Mouse (Mus musculus) myocyte (in vitro differentiated cells): Measurements from ENCODE around the gene Atrnl1.

ENCODE experiments used
- CEBPB ChIP-seq: IDR thresholded peaks from 2 replicates; pipeline ENCODE4 v1.6.1; 2011; ENCODE audit warnings: mild to moderate bottlenecking, moderate library complexity; ENCODE audit not compliant: poor library complexity, insufficient read depth, severe bottlenecking
- E2F4 ChIP-seq: IDR thresholded peaks from one replicate; pipeline ENCODE4 v1.6.1; 2011; ENCODE audit warnings: mild to moderate bottlenecking, control low read depth, moderate library complexity; ENCODE audit not compliant: insufficient read depth
- POLR2A ChIP-seq: IDR thresholded peaks from one replicate; pipeline ENCODE4 v1.6.1; 2011; ENCODE audit warnings: low read depth, mild to moderate bottlenecking, control low read depth, moderate library complexity; ENCODE audit not compliant: insufficient read length
- TCF12 ChIP-seq: IDR thresholded peaks from one replicate; pipeline ENCODE4 v1.6.1; 2011; ENCODE audit warnings: mild to moderate bottlenecking, control low read depth; ENCODE audit not compliant: poor library complexity, insufficient read depth, severe bottlenecking

GRCm38 (mm10) chr19:58029661-58030060 is 418.8 kb downstream of the Atrnl1 start:
- no peak for TF ChIP-seq CEBPB
- TF ChIP-seq POLR2A: no peak
- no peak for TF ChIP-seq TCF12
- TF ChIP-seq E2F4: no peak
